Mouse (Mus musculus): ENCODE measurements around the gene Usp26. TPM values are rescaled to one million over a fixed set of nuclear protein-coding genes. Genes with fewer than 3 reads are reported as not detected.

Gene Usp26
- polyA plus RNA-seq (2017; shearing (Covaris generic)), result not detected

GRCm38 (mm10) chrX:51801133-51801532 is at the start of gene Usp26:
Gene Usp26, minus strand, starts transcription at chrX:51801233.
- no peak for ATAC-seq

- ATAC-seq, result no peak
Observed at GRCm38 (mm10) chrX:51814466-51815247, 13.6 kb upstream of the Usp26 start.

- no peak for ATAC-seq
Observed at GRCm38 (mm10) chrX:51767457-51767856, 33.6 kb downstream of the Usp26 start.

- no peak for ATAC-seq
Observed at GRCm38 (mm10) chrX:51736450-51736849, 64.6 kb downstream of the Usp26 start.

- no peak for ATAC-seq
Observed at GRCm38 (mm10) chrX:51714086-51714745, 86.8 kb downstream of the Usp26 start.

- ATAC-seq, result no peak
Observed at GRCm38 (mm10) chrX:51712996-51713395, 88.0 kb downstream of the Usp26 start.

Other genes with a start within 250 kb of the Usp26 start
- gene Hs6st2, start 119.4 kb downstream of the Usp26 start, polyA plus RNA-seq (2017; shearing (Covaris generic)), result under 1 TPM in 1 of 3 experiments, not detected in 2; 0.12 TPM
- not detected for gene 1700080O16Rik, start 171.5 kb upstream of the Usp26 start, polyA plus RNA-seq (2017; shearing (Covaris generic))

All from inflammation-experienced regulatory T-cells, adult 6 months (primary cell).